Mouse (Mus musculus) mesoderm, embryonic 11.5 days (tissue): Measurements from ENCODE around the gene Inpp5a.

ENCODE experiments used
- DNase-seq: peaks from one replicate; pipeline ENCODE4 v3.0.0-alpha.2; 2012; ENCODE audit warnings: low read depth, low spot score

The Inpp5a gene

GRCm38 (mm10) chr7:139439922-139440895 lies 51.3 kb downstream of the Inpp5a start:
- no peak for DNase-seq

GRCm38 (mm10) chr7:139441022-139441421 lies 52.1 kb downstream of the Inpp5a start:
- no peak for DNase-seq

GRCm38 (mm10) chr7:139441761-139442211 lies 52.9 kb downstream of the Inpp5a start:
- no peak for DNase-seq

GRCm38 (mm10) chr7:139445621-139446020 lies 56.7 kb downstream of the Inpp5a start:
- no peak for DNase-seq

GRCm38 (mm10) chr7:139447381-139447780 lies 58.5 kb downstream of the Inpp5a start:
- DNase-seq = no peak

- DNase-seq = no peak
Measured at GRCm38 (mm10) chr7:139450186-139450998, 61.5 kb downstream of the Inpp5a start.

GRCm38 (mm10) chr7:139451711-139452110 lies 62.8 kb downstream of the Inpp5a start:
- no peak for DNase-seq

- no peak for DNase-seq
Measured at GRCm38 (mm10) chr7:139452199-139452598, 63.3 kb downstream of the Inpp5a start.

GRCm38 (mm10) chr7:139453198-139453597 lies 64.3 kb downstream of the Inpp5a start:
- no peak for DNase-seq

- no peak for DNase-seq
Measured at GRCm38 (mm10) chr7:139454285-139454684, 65.4 kb downstream of the Inpp5a start.

- no peak for DNase-seq
Measured at GRCm38 (mm10) chr7:139456759-139457158, 67.8 kb downstream of the Inpp5a start.

GRCm38 (mm10) chr7:139461344-139461743 lies 72.4 kb downstream of the Inpp5a start:
- DNase-seq = no peak

GRCm38 (mm10) chr7:139462142-139462541 lies 73.2 kb downstream of the Inpp5a start:
- DNase-seq = no peak

GRCm38 (mm10) chr7:139465538-139465937 lies 76.6 kb downstream of the Inpp5a start:
- DNase-seq = no peak

GRCm38 (mm10) chr7:139466484-139467176 lies 77.7 kb downstream of the Inpp5a start:
- no peak for DNase-seq

- DNase-seq = no peak
Measured at GRCm38 (mm10) chr7:139467177-139467895, 78.4 kb downstream of the Inpp5a start.

GRCm38 (mm10) chr7:139467896-139468279 lies 79.0 kb downstream of the Inpp5a start:
- DNase-seq = no peak

GRCm38 (mm10) chr7:139468440-139468839 lies 79.5 kb downstream of the Inpp5a start:
- DNase-seq = peak; percentile 60

- DNase-seq = no peak
Measured at GRCm38 (mm10) chr7:139469457-139469856, 80.5 kb downstream of the Inpp5a start.

- no peak for DNase-seq
Measured at GRCm38 (mm10) chr7:139470481-139470880, 81.6 kb downstream of the Inpp5a start.

- DNase-seq = no peak
Measured at GRCm38 (mm10) chr7:139472052-139472451, 83.1 kb downstream of the Inpp5a start.
